In genomic region chr4:63221096-63221958, GRCm38 (mm10) we compare ENCODE assay signal across 12 mouse cellular contexts. TPM values are rescaled to one million over a fixed set of nuclear protein-coding genes. Genes with fewer than 3 reads are reported as not detected.
DNase-seq lines count a peak whose midpoint lies in the region; ATAC-seq lines count a peak whose summit lies in the region.
"Had no signal": no experiment of that assay in that cellular context is flagged by ENCODE, and none has a peak within 500 bp of the region (broad histone marks: within the 10 kb centered on the region; RNA-seq: fewer than 3 reads in every experiment).

No protein-coding gene starts in this region.

- DNase-seq in frontal cortex, postnatal 10 days (ENCODE audit: low spot score in 2 of 2), result no peak
- DNase-seq in urinary bladder, postnatal 14 days (ENCODE audit: low spot score), result peak; percentile 46
- DNase-seq in urinary bladder, adult 2 months (ENCODE audit: low spot score), result no peak
- DNase-seq in kidney, postnatal 10 days, result peak; percentile 66
- no peak for DNase-seq in right cerebral cortex, adult 2 months (ENCODE audit: low spot score in 2 of 2)
- no peak for DNase-seq in layer of hippocampus, adult 18-20 months (ENCODE audit: low spot score in 2 of 2)
- no peak for DNase-seq in spleen, postnatal 10 days (ENCODE audit: low spot score in 2 of 2)
- DNase-seq: layer of hippocampus, adult 9-11 months had no signal

- ATAC-seq in frontal cortex, adult (ENCODE audit: low TSS enrichment), result peak; percentile 51

RNA-seq across cellular contexts. Expression of gene Col27a1, which starts 7.5 kb away (rescaled TPM):
- 12.3 and 13.3 TPM in 2 replicates for polyA plus RNA-seq in urinary bladder, adult 2 months (2012; rRNA removed)
- 1 to 10 TPM; 4.0 to 4.5 TPM for total RNA-seq in layer of hippocampus, adult 18-20 months (2021)
- total RNA-seq: hematopoietic stem cell, adult 5-6 weeks had no signal

RNA-seq across cellular contexts. Expression of gene Kif12, which starts 49.4 kb away (rescaled TPM):
- not detected in 2 replicates for polyA plus RNA-seq in urinary bladder, adult 2 months (2012; rRNA removed)
- not detected for total RNA-seq in layer of hippocampus, adult 18-20 months (2021)
- total RNA-seq: hematopoietic stem cell, adult 5-6 weeks had no signal
- polyA plus RNA-seq: forebrain, embryonic 12.5 days; midbrain, embryonic 14.5 days had no signal

Comparison
In these comparisons a context has a peak if more than half of its experiments do, and no peak if none do; other contexts are left out.
1. DNase-seq: peak in urinary bladder, postnatal 14 days (single experiment) and kidney, postnatal 10 days (single experiment); none in frontal cortex, postnatal 10 days (0 of 2), urinary bladder, adult 2 months (single experiment), right cerebral cortex, adult 2 months (0 of 2), layer of hippocampus, adult 18-20 months (0 of 2) and spleen, postnatal 10 days (0 of 2).